Mouse (Mus musculus): ENCODE results near the gene Gm20431. TPM values are rescaled to one million over a fixed set of nuclear protein-coding genes. Genes with fewer than 3 reads are reported as not detected.
A peak's percentile ranks its signal among the peaks of the same experiment; 100 is the strongest.
"Not testable (repeated sequence)": the region's sequence is repeated elsewhere in the genome, so short reads cannot be mapped to it uniquely, and the experiment has no call there.

Gm20431 gene
- polyA plus RNA-seq, 1 experiment from 2014 or later, result 2.7 TPM

GRCm38 (mm10) chr2:167617034-167617433 lies 44.3 kb downstream of the Gm20431 start:
- H3K27me3 ChIP-seq (ENCODE audit: poor library complexity, severe bottlenecking), result no peaks in the 10 kb centered on the region
- peaks cover 87% of the 10 kb centered on the region for H3K36me3 ChIP-seq (replicated peaks)
- peaks cover 8% of the 10 kb centered on the region; the same call in 1 of the 2 replicates for H3K9me3 ChIP-seq
- no peak overlapping the region for H3K4me3 ChIP-seq
- no peak for DNase-seq (ENCODE audit: extremely low spot score, low spot score)
- H3K27ac ChIP-seq, result no peak overlapping the region
- H3K4me1 ChIP-seq, result peaks cover 9% of the 10 kb centered on the region
- 98% methylated on average over 3 of the region's 3 CpGs for WGBS

GRCm38 (mm10) chr2:167613335-167613734 lies 48.0 kb downstream of the Gm20431 start:
- not testable (repeated sequence) for H3K27me3 ChIP-seq (ENCODE audit: poor library complexity, severe bottlenecking); H3K4me3 ChIP-seq; DNase-seq (ENCODE audit: extremely low spot score, low spot score); H3K4me1 ChIP-seq; H3K9me3 ChIP-seq; H3K27ac ChIP-seq
- peaks cover 94% of the 10 kb centered on the region for H3K36me3 ChIP-seq (replicated peaks)
- 89% methylated on average over 7 of the region's 7 CpGs for WGBS

GRCm38 (mm10) chr2:167612122-167612521 lies 49.2 kb downstream of the Gm20431 start:
- no peak for DNase-seq (ENCODE audit: extremely low spot score, low spot score)
- H3K9me3 ChIP-seq, result peaks cover 8% of the 10 kb centered on the region; the same call in 1 of the 2 replicates
- H3K27ac ChIP-seq, result 0 out of 2 replicates have a peak overlapping the region, but pooled peaks have one; percentile 22
- H3K4me3 ChIP-seq, result no peak overlapping the region
- H3K27me3 ChIP-seq (ENCODE audit: poor library complexity, severe bottlenecking), result no peaks in the 10 kb centered on the region
- no peaks in the 10 kb centered on the region for H3K4me1 ChIP-seq
- peaks cover 88% of the 10 kb centered on the region for H3K36me3 ChIP-seq (replicated peaks)
- WGBS, result 92% methylated on average over 14 of the region's 14 CpGs

- H3K36me3 ChIP-seq (replicated peaks), result peaks cover 88% of the 10 kb centered on the region
- 92% methylated on average over 10 of the region's 10 CpGs for WGBS
Measured at GRCm38 (mm10) chr2:167611287-167611686, 50.0 kb downstream of the Gm20431 start.

GRCm38 (mm10) chr2:167606745-167607123 lies 54.6 kb downstream of the Gm20431 start:
- H3K9me3 ChIP-seq, result no peaks in the 10 kb centered on the region
- peaks cover 22% of the 10 kb centered on the region for H3K4me1 ChIP-seq
- H3K36me3 ChIP-seq (replicated peaks), result peaks cover 44% of the 10 kb centered on the region
- DNase-seq (ENCODE audit: extremely low spot score, low spot score), result no peak
- H3K27ac ChIP-seq, result no peak overlapping the region
- H3K27me3 ChIP-seq (ENCODE audit: poor library complexity, severe bottlenecking), result peaks cover 16% of the 10 kb centered on the region; the same call in 1 of the 2 replicates
- WGBS, result 94% methylated on average over 4 of the region's 4 CpGs
- H3K4me3 ChIP-seq, result no peak overlapping the region

More at GRCm38 (mm10) chr2:167611287-167611686, 50.0 kb downstream of the Gm20431 start:
- H3K4me1 ChIP-seq, result no peaks in the 10 kb centered on the region
- H3K27ac ChIP-seq, result no peak overlapping the region
- H3K9me3 ChIP-seq, result peaks cover 8% of the 10 kb centered on the region; the same call in 1 of the 2 replicates
- H3K27me3 ChIP-seq (ENCODE audit: poor library complexity, severe bottlenecking), result no peaks in the 10 kb centered on the region
- no peak overlapping the region for H3K4me3 ChIP-seq
- no peak for DNase-seq (ENCODE audit: extremely low spot score, low spot score)

GRCm38 (mm10) chr2:167605817-167606744 lies 55.2 kb downstream of the Gm20431 start:
- DNase-seq (ENCODE audit: extremely low spot score, low spot score), result no peak
- no peak overlapping the region for H3K27ac ChIP-seq
- H3K27me3 ChIP-seq (ENCODE audit: poor library complexity, severe bottlenecking), result peaks cover 16% of the 10 kb centered on the region; the same call in 1 of the 2 replicates
- H3K4me1 ChIP-seq, result peaks cover 22% of the 10 kb centered on the region
- peaks cover 38% of the 10 kb centered on the region for H3K36me3 ChIP-seq (replicated peaks)
- H3K4me3 ChIP-seq, result no peak overlapping the region
- 79% methylated on average over 17 of the region's 17 CpGs for WGBS
- no peaks in the 10 kb centered on the region for H3K9me3 ChIP-seq

- Histone ChIP-seq H3K4me1 (peaks cover 24% of the 10 kb centered on the region), H3K27ac (0 out of 2 replicates have a peak overlapping the region, but pooled peaks have one; percentile 6), H3K27me3 (ENCODE audit: poor library complexity, severe bottlenecking) (peaks cover 21% of the 10 kb centered on the region; the same call in 1 of the 2 replicates), H3K36me3 (replicated peaks) (peaks cover 30% of the 10 kb centered on the region), H3K9me3 (no peaks in the 10 kb centered on the region), H3K4me3 (no peak overlapping the region)
- 27% methylated on average over 11 of the region's 11 CpGs for WGBS
- DNase-seq (ENCODE audit: extremely low spot score, low spot score), result peak; percentile 87
Measured at GRCm38 (mm10) chr2:167605178-167605794, 56.0 kb downstream of the Gm20431 start.

GRCm38 (mm10) chr2:167602978-167603377 lies 58.3 kb downstream of the Gm20431 start:
- Histone ChIP-seq H3K27ac (peak overlapping the region; percentile 48; the same call in 1 of the 2 replicates), H3K36me3 (replicated peaks) (peaks cover 16% of the 10 kb centered on the region), H3K9me3 (no peaks in the 10 kb centered on the region), H3K4me3 (no peak overlapping the region), H3K4me1 (peaks cover 40% of the 10 kb centered on the region), H3K27me3 (ENCODE audit: poor library complexity, severe bottlenecking) (peaks cover 38% of the 10 kb centered on the region)
- no peak for DNase-seq (ENCODE audit: extremely low spot score, low spot score)
- 51% methylated on average over 5 of the region's 5 CpGs for WGBS

GRCm38 (mm10) chr2:167602364-167602763 lies 58.9 kb downstream of the Gm20431 start:
- Histone ChIP-seq H3K27me3 (ENCODE audit: poor library complexity, severe bottlenecking) (peaks cover 44% of the 10 kb centered on the region), H3K9me3 (no peaks in the 10 kb centered on the region), H3K27ac (no peak overlapping the region), H3K36me3 (replicated peaks) (peaks cover 13% of the 10 kb centered on the region), H3K4me3 (no peak overlapping the region), H3K4me1 (peaks cover 46% of the 10 kb centered on the region)
- no peak for DNase-seq (ENCODE audit: extremely low spot score, low spot score)
- 81% methylated on average over 2 of the region's 2 CpGs for WGBS

GRCm38 (mm10) chr2:167600481-167600995 lies 60.8 kb downstream of the Gm20431 start:
- no peak overlapping the region for H3K4me3 ChIP-seq
- peak overlapping the region; percentile 30; the same call in 1 of the 2 replicates for H3K27ac ChIP-seq
- 77% methylated on average over 8 of the region's 8 CpGs for WGBS
- no peaks in the 10 kb centered on the region for H3K9me3 ChIP-seq
- H3K4me1 ChIP-seq, result peaks cover 64% of the 10 kb centered on the region
- no peaks in the 10 kb centered on the region for H3K36me3 ChIP-seq (replicated peaks)
- DNase-seq (ENCODE audit: extremely low spot score, low spot score), result no peak
- H3K27me3 ChIP-seq (ENCODE audit: poor library complexity, severe bottlenecking), result peaks cover 62% of the 10 kb centered on the region

- H3K27me3 ChIP-seq (ENCODE audit: poor library complexity, severe bottlenecking), result peaks cover 65% of the 10 kb centered on the region
- H3K9me3 ChIP-seq, result no peaks in the 10 kb centered on the region
- no peaks in the 10 kb centered on the region for H3K36me3 ChIP-seq (replicated peaks)
- peaks cover 64% of the 10 kb centered on the region for H3K4me1 ChIP-seq
- WGBS, result 71% methylated on average over 6 of the region's 6 CpGs
- H3K4me3 ChIP-seq, result no peak overlapping the region
- H3K27ac ChIP-seq, result 0 out of 2 replicates have a peak overlapping the region, but pooled peaks have one; percentile 30
- no peak for DNase-seq (ENCODE audit: extremely low spot score, low spot score)
Measured at GRCm38 (mm10) chr2:167599917-167600316, 61.4 kb downstream of the Gm20431 start.

GRCm38 (mm10) chr2:167599195-167599594 lies 62.1 kb downstream of the Gm20431 start:
- Histone ChIP-seq H3K27me3 (ENCODE audit: poor library complexity, severe bottlenecking) (peaks cover 60% of the 10 kb centered on the region), H3K4me1 (peaks cover 67% of the 10 kb centered on the region), H3K36me3 (replicated peaks) (no peaks in the 10 kb centered on the region), H3K27ac (no peak overlapping the region), H3K9me3 (no peaks in the 10 kb centered on the region), H3K4me3 (no peak overlapping the region)
- no peak for DNase-seq (ENCODE audit: extremely low spot score, low spot score)
- 61% methylated on average over 5 of the region's 5 CpGs for WGBS

All from forebrain, embryonic 10.5 days (tissue).